Mouse (Mus musculus) monocyte, adult 2 months (primary cell): Measurements from ENCODE around the gene Slit2.

Source experiments
- DNase-seq, 2 experiments: peaks; one replicate each; pipeline ENCODE4 v3.0.0; 2022; ENCODE audit warnings: low spot score in 2 of 2, low read depth in 1 of 2

The Slit2 gene

GRCm38 (mm10) chr5:48050637-48051314, 67.8 kb downstream of the Slit2 start:
- DNase-seq: no peak

- no peak for DNase-seq
Measured at GRCm38 (mm10) chr5:48058612-48059011, 75.7 kb downstream of the Slit2 start.

DNA sequence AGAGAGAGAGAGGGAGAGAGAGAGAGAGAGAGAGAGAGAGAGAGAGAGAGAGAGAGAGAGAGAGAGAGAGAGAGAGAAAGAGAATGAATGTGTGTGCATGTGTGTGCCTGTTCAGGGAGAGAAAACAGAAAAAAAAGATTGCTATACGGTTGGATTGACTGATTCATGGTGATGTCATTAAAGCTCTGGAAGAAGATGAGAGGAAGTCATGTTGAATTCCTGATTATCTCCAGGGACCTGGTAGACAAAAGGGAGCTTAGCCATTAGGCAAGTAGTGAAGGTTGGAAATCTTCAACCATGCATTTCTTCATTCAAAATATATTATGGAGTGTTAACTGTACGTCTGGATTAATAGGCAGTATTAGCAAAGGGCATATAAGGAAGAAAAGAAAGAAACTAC, 77.8 kb downstream of the Slit2 start:
- DNase-seq: no peak

- DNase-seq: no peak
Measured at GRCm38 (mm10) chr5:48078730-48079129, 95.8 kb downstream of the Slit2 start.

DNA sequence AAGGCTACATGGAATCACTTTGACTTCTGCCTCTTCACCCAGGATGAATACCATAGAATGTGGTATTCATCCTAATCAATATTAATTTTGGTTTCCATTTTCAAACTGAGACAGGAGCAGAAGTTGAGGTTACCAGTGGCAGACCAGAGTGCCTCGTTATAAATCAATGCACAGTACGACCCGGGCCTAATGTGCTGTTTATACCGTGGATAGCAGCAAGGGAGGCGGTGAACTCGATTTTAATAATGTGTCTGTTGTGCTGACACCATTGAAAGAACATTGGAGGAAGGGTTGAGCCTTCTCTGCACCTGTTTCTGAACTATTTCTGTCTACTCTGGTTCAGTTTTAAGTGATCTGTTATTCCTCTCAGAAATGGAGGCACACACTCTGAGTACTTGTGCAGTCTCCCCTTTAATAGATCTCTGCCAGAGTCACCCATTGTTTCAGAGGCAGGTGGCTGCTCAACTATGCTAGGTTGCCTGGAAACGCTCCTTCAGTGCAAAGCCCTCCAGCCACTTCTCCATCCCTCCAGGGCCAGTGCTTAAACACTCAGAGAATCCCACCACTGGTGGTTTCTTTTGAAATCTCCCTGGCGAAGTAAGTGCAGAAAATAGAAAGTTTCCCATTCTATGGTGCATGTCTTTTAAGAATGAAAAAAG, 98.4 kb downstream of the Slit2 start:
- DNase-seq: no peak

DNA sequence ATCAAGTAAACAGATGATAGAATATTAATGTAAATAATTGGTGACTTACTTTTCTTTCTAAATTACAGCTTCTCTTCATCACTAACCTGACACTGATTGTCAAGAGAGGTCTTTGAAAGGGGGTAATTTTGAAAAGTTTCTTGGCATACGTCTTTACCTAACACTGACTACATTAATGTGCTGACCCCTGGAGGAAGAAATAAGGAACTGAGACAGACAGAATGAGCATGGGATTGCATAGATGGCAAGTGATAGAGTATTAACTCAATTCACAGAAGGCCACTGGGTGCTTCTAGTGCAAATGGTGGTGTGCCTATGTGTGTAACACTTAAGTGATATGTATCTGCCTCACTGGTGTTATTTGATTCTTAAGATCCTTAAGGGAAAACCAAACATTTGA, 130.5 kb downstream of the Slit2 start:
- no peak for DNase-seq

DNA sequence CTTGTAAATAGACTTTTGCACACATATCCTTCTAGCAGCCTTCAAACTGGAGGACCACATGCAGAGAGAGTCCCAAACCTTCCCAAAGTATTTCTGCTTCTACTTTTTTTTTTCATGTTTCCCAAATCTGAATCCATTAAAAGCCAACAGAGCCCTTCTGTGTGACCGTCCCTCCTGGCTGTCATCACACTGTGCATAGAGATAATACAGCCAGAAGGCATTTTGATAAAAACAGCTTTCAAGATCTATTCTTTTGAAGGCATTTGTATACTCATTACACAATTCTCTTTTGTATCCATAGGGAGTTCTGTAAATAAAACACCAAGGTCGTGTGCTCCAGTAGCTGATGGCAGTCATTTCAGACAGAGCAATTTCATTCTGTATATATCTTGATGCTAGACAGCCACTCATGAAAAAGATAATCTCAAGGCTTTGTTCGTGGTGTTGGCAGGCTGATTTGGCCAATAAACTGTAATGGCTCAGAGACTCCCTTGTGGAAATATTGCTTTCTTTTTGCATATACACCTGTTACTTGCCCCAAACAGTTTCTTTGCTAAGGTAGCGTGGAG, 132.1 kb downstream of the Slit2 start:
- no peak for DNase-seq

DNA sequence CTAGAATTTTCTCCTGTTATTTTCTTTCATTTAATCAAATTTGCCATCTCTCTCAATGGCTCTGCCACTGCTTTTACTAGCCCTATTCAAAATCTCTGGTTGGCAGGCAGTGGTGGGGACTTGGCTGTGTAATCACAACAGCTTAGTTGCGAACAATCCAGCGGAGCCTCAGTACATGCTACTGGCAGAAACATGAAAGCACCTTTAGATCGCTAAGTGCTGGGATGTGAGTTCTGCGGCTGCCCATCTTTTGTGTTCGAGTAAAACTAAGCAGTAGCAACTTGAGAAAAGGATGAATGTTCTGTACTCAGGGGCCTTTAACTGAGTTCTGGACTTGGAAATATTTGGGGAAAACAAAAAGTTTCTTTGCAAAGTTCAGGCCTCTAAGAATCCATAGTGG, 139.7 kb downstream of the Slit2 start:
- no peak for DNase-seq

DNA sequence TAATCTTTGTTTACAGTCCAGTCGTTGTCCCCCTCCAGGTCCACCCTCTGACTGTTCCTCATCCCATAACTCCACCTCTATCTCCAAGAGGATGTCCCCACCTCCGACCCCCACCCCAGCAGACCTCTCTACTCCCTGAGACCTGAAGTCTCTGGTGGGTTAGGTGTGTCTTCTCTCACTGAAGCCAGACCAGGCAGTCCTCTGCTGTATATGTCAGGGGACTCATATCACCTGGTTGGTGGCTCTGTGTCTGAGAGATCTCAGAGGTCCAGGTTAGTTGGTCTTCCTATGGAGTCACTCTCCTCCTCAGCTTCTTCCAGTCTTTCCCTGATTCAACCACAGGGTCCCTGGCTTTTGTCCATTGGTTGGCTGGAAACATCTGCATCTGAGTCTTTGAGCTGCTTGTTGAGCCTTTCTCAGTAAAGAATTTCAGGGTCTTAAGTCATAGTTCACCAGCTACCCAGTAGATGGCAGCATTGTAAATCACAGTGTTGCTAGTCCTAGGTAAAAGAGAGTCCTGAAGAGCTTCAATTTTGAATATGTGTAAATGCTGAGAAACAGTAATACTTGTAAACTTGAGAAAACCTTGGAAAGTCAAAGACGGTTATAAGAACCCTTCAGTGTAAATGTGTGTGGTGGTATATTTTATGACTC, 143.0 kb downstream of the Slit2 start:
- DNase-seq: no peak

GRCm38 (mm10) chr5:48129981-48130380, 147.0 kb downstream of the Slit2 start:
- no peak for DNase-seq

- no peak for DNase-seq
Measured at GRCm38 (mm10) chr5:48136571-48136970, 153.6 kb downstream of the Slit2 start.

DNA sequence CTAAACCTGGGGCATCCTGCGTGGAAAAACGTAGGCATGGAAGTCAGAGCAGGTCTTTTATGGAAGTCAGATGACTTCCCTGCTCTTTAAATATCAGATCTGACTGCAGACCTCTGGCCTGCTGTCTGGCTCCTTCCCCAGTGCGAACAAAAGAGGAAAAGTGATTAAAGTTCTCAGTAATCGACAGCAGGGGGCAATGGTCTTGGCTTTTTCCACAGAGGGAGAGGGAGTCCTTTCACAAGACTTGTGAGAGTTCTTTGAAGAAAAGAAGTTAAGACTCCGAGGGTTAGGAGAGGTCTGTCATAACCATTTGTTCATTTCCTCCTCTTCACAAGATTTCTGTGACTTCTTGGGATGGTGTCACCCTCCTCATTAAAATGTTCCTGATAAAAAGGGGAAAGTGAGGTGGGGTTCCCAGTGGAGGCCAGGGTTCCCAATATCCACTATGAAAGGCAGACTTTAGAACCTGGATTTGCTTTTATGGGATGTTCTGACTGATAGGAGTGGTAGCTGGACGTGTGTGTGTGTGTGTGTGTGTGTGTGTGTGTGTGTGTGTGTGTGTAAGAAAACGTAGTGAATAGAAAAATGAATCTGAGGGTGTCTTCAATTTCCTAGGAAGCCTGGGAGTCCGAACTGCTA, 156.0 kb downstream of the Slit2 start:
- DNase-seq: no peak

DNA sequence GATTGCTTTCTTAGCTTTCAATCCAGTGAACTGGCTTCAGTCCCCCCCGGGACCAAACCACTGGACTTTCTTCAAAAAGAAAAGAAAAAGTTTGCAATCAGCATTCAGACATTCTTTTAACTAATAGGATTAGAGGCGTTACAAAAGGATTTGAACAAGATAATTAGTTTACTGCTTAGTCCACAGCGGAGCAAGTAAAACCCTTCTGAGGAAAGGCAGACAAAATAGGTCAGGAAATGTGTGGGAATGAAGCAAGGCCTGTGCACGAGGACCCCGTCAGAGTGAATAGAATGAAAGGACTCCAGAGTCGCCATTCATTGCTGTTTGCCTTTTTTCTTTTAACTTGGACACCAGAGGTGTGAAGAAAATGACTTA, 156.5 kb downstream of the Slit2 start:
- DNase-seq: no peak

DNA sequence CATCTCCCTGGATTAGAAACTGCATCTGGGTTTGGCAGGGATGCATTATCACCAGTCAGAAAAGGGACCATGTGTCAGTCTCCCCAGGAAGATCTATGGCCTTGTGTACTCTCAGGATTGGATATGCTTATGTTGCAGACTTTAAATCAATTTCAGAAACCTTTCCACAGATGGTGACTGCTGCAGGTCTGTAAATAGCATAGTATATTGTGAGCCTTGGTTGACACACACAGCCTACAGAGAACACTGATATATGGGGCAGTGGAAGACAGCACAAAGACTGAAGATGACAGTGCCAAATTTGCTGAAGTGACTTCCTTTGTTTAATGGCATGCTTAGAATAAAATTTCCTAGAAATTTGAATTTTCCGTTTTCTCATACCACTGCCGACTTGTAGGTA, 163.1 kb downstream of the Slit2 start:
- DNase-seq: no peak

DNA sequence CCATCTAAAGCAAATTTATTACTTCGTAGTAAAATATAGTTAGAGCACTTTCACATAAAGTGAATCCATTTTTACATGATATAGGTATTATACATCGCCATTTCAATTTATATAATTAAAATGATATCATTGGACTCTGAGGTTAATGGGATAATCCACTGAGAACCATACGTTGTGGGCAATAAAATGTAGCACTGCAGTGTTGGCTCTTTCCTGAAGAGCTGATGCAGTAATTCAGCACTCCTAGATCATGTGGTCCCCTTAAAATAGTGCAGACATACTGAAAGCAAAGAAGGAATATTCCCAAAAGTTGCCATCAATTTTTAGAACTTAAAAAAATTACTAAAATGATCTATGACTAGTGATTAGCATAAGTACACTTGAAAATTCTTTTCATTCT, 177.9 kb downstream of the Slit2 start:
- no peak for DNase-seq

GRCm38 (mm10) chr5:48181646-48182302, 198.8 kb downstream of the Slit2 start:
- no peak for DNase-seq

GRCm38 (mm10) chr5:48184358-48184757, 201.4 kb downstream of the Slit2 start:
- no peak for DNase-seq

DNA sequence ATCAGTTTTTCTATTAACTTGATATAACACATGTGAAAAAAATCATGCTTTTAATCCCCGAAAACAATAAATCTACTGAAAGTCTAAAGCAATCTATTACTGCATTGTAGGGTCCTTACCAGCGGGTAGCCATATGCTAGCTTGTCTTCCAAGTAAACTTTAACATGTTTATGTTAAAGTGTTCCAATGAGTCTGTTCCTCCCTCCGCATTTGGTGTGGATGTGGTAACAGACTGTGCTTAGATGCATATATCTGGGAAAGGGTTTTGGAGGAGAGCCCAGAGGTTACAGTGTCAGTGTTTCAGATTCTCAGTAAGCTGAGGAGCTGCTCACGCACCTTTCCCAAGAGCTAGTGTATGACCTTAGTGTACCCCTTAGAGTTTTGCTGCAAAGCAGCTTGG, 204.9 kb downstream of the Slit2 start:
- no peak for DNase-seq

- DNase-seq: no peak
Measured at GRCm38 (mm10) chr5:48199380-48199779, 216.4 kb downstream of the Slit2 start.

GRCm38 (mm10) chr5:48215248-48215647, 232.3 kb downstream of the Slit2 start:
- DNase-seq: no peak

DNA sequence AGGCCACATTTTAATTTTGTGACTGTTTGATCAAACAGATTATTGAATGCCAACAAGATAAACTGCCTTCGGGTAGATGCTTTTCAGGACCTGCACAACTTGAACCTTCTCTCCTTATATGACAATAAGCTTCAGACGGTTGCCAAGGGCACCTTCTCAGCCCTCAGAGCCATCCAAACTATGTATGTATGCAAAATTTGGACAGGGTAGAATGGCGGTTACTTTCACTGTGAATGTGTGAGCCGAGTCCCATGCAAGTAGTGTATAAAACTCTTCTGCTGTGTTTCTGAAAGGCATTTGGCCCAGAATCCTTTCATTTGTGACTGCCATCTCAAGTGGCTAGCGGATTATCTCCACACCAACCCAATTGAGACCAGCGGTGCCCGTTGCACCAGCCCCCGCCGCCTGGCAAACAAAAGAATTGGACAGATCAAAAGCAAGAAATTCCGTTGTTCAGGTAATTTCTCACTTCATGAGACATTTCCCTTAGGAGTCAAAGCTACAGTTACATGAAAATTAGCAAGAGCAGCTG, 236.8 kb downstream of the Slit2 start:
- DNase-seq: no peak
